Mouse (Mus musculus): Measurements from ENCODE around the gene Fam172a.

DNA sequence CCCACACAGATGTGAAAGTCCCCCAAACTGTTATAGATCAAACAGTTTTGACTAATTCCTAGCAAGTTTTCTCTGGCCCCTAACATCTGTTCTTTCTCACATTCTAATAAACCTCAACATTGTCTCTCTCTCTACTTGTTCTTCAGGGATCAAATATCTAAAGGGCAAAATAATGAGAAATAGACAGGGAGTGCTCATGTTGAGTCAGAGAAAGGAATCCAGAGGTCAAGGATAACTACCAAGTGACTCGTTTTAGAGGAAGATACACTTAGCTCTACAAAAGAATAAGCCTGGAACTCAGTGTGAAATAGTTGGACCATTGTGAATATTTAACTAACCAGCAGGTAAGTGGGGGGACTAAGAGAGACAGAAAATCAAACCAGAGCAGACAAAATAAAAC is 331.0 kb downstream of the Fam172a start:
- no peak for TF ChIP-seq CTCF (IDR thresholded peaks at IDR 0.05; ENCODE audit: low read depth)
- TF ChIP-seq EP300 (IDR thresholded peaks at IDR 0.05; ENCODE audit: low read depth) = no peak

Measured in liver, postnatal 0 days (tissue).